In the genomic region with DNA sequence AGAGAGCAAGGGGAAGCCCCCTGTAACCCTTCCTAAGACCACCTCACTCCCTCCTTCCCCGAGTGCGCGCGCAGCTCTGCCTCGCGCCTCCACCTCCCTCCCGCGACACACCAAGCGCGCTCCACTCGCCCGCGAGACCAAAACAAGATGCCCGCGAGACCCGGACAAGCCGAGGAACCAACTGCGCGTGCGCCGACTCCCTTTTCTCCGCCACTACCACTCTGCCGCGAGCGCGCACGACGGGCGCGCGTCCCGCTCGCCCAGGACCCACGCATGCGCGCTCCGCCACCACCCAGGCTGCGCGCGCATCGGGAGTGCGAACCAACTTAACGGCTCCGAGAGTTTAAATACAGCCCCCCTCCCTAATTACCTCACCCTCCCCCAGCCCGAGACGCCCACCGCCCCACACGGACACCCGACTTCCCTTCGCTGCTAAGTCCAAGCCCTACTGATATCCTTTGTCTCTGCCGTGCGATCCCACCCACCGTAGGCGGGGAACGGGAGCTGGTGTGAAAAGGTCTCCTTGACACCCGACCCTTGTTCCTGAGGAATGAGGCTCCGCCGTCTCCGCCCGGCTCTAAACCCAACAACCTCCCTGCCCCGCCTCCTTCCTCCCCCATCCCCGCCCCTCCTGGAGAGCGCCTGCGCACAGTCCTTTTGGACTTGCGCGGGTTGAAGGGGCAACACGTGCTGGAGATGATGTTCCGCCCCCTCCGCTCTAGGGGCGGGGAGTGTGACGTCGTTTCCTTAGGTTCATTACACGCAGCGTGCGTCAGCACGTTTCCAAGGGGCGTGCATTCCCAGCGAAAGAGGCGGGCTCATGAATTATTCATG, we compare ENCODE assay signal across 8 mouse cellular contexts. TPM values are rescaled to one million over a fixed set of nuclear protein-coding genes. Genes with fewer than 3 reads are reported as not detected.
DNase-seq lines count a peak whose midpoint lies in the region; ATAC-seq and TF ChIP-seq lines count a peak whose summit lies in the region.

No protein-coding gene starts in this region.

- H3K27me3 ChIP-seq in hindbrain, embryonic 10.5 days (ENCODE audit: insufficient read depth, poor library complexity, severe bottlenecking), result peaks cover 18% of the 10 kb centered on the region
- no peaks in the 10 kb centered on the region for H3K27me3 ChIP-seq in lung, postnatal 0 days (replicated peaks; ENCODE audit: insufficient read depth, low read length)

- WGBS in hindbrain, embryonic 10.5 days, result under 1% methylated on average over 79 of the region's 79 CpGs
- WGBS in lung, postnatal 0 days, result under 1% methylated on average over 77 of the region's 79 CpGs

- peak overlapping the region; percentile 85 for H3K4me2 ChIP-seq in lung, postnatal 0 days (replicated peaks; ENCODE audit: low read depth, low read length)

- 0 out of 2 replicates have a peak, but pooled peaks cover 2% of the 10 kb centered on the region for H3K9me3 ChIP-seq in hindbrain, embryonic 10.5 days
- no peaks in the 10 kb centered on the region for H3K9me3 ChIP-seq in lung, postnatal 0 days (ENCODE audit: low read length)

- no peak for TF ChIP-seq EP300 in lung, postnatal 0 days (IDR thresholded peaks at IDR 0.05)

- TF ChIP-seq CTCF in lung, postnatal 0 days (IDR thresholded peaks at IDR 0.05), result no peak

- ATAC-seq in frontal cortex, adult (ENCODE audit: low TSS enrichment), result peak; percentile 65
- ATAC-seq in lung, postnatal 0 days, result peak; percentile 90

- peak overlapping the region; percentile 95 for H3K4me3 ChIP-seq in hindbrain, embryonic 10.5 days
- H3K4me3 ChIP-seq in lung, postnatal 0 days (ENCODE audit: low read depth, low read length), result peak overlapping the region; percentile 63

- peaks cover 39% of the 10 kb centered on the region for H3K36me3 ChIP-seq in hindbrain, embryonic 10.5 days
- H3K36me3 ChIP-seq in lung, postnatal 0 days (ENCODE audit: insufficient read depth, low read length), result peaks cover 7% of the 10 kb centered on the region

- DNase-seq in MN1 (ENCODE audit: low spot score), result peak; percentile 100
- DNase-seq in cerebellum, adult 9-10 months, result peak; percentile 100
- DNase-seq in hindbrain, embryonic 10.5 days (ENCODE audit: low spot score), result peak; percentile 100
- DNase-seq in layer of hippocampus, adult 9-11 months, result peak; percentile 100
- peak; percentile 99 for DNase-seq in lung, postnatal 0 days (ENCODE audit: low spot score)
- peak; percentile 97 for DNase-seq in ovary, postnatal 14 days (ENCODE audit: low spot score)
- peak; percentile 99 for DNase-seq in thymus, postnatal 14 days

- H3K9ac ChIP-seq in lung, postnatal 0 days (replicated peaks; ENCODE audit: low read depth), result peak overlapping the region; percentile 80

- H3K4me1 ChIP-seq in hindbrain, embryonic 10.5 days (replicated peaks), result peaks cover 49% of the 10 kb centered on the region
- H3K4me1 ChIP-seq in lung, postnatal 0 days (ENCODE audit: insufficient read depth, low read depth, low read length), result peaks cover 26% of the 10 kb centered on the region

- peak overlapping the region; percentile 99 for H3K27ac ChIP-seq in hindbrain, embryonic 10.5 days
- H3K27ac ChIP-seq in lung, postnatal 0 days (ENCODE audit: low read length), result peak overlapping the region; percentile 99

RNA-seq across cellular contexts. Expression of gene Mepce, which starts 1.1 kb away (rescaled TPM):
- polyA plus RNA-seq in hindbrain, embryonic 10.5 days (2016; fragmentation: Nextera tagmentation; extraction: Ambion mirVana), result 12.6 TPM in 2 replicates
- polyA plus RNA-seq in lung, postnatal 0 days (2015; fragmentation: Nextera tagmentation; extraction: Ambion mirVana), result 12.2 and 13.7 TPM in 2 replicates

RNA-seq across cellular contexts. Expression of gene Zcwpw1, which starts 1.3 kb away (rescaled TPM):
- polyA plus RNA-seq in hindbrain, embryonic 10.5 days (2016; fragmentation: Nextera tagmentation; extraction: Ambion mirVana), result 11.9 and 13.9 TPM in 2 replicates
- 2.4 and 4.3 TPM in 2 replicates for polyA plus RNA-seq in lung, postnatal 0 days (2015; fragmentation: Nextera tagmentation; extraction: Ambion mirVana)

RNA-seq across cellular contexts. Expression of gene Ppp1r35, which starts 7.7 kb away (rescaled TPM):
- 51.4 and 78.3 TPM in 2 replicates for polyA plus RNA-seq in hindbrain, embryonic 10.5 days (2016; fragmentation: Nextera tagmentation; extraction: Ambion mirVana)
- polyA plus RNA-seq in lung, postnatal 0 days (2015; fragmentation: Nextera tagmentation; extraction: Ambion mirVana), result 28.8 and 29.8 TPM in 2 replicates

RNA-seq across cellular contexts. Expression of gene Tsc22d4, which starts 40.8 kb away (rescaled TPM):
- polyA plus RNA-seq in hindbrain, embryonic 10.5 days (2016; fragmentation: Nextera tagmentation; extraction: Ambion mirVana), result 82.5 and 86.0 TPM in 2 replicates
- 119 and 129 TPM in 2 replicates for polyA plus RNA-seq in lung, postnatal 0 days (2015; fragmentation: Nextera tagmentation; extraction: Ambion mirVana)

RNA-seq across cellular contexts. Expression of gene Nyap1, which starts 44.9 kb away (rescaled TPM):
- polyA plus RNA-seq in hindbrain, embryonic 10.5 days (2016; fragmentation: Nextera tagmentation; extraction: Ambion mirVana), result 4.7 and 9.5 TPM in 2 replicates
- 0.51 and 0.65 TPM in 2 replicates for polyA plus RNA-seq in lung, postnatal 0 days (2015; fragmentation: Nextera tagmentation; extraction: Ambion mirVana)

Comparison
In these comparisons a context has a peak if more than half of its experiments do, and no peak if none do; other contexts are left out.
1. Peak in every context shown above with its lines: DNase-seq, ATAC-seq, H3K4me3 ChIP-seq and H3K27ac ChIP-seq.